Mouse (Mus musculus) mouse trophoblast stem cell (cell line): ENCODE data around the gene Ly6g6c.

Experiments used
- in situ Hi-C, 2 experiments: fragments of 300-500 bp; cut with MseI, MboI; formaldehyde crosslinking; loops; 2 replicates in 1 of 2; 3 replicates in 1 of 2; pipeline ENCODE4 v1.15.1; 2025

The Ly6g6c gene

DNA sequence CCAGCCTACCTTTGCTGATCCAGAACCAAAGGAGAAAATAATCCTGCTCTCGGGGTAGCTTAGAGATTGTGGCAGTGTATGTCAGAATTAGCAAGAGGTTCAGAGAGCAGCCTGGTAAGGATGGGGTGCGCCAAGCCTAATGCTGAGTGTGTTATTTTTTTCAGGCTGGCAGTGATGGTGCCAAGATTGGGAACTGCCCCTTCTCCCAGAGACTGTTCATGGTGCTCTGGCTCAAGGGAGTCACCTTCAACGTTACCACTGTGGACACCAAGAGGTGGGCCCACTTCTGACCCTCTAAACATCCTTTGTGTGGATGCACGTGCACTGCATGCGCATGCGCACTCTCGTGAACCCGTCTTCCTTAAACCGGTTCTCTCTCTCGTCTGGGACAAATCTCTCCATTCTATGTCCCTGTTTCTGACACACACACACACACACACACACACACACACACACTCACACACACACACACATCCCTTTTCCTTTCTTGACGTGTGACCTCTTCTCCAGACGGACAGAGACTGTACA, 12.9 kb upstream of the Ly6g6c start:
- in situ Hi-C loops = no loop called here

DNA sequence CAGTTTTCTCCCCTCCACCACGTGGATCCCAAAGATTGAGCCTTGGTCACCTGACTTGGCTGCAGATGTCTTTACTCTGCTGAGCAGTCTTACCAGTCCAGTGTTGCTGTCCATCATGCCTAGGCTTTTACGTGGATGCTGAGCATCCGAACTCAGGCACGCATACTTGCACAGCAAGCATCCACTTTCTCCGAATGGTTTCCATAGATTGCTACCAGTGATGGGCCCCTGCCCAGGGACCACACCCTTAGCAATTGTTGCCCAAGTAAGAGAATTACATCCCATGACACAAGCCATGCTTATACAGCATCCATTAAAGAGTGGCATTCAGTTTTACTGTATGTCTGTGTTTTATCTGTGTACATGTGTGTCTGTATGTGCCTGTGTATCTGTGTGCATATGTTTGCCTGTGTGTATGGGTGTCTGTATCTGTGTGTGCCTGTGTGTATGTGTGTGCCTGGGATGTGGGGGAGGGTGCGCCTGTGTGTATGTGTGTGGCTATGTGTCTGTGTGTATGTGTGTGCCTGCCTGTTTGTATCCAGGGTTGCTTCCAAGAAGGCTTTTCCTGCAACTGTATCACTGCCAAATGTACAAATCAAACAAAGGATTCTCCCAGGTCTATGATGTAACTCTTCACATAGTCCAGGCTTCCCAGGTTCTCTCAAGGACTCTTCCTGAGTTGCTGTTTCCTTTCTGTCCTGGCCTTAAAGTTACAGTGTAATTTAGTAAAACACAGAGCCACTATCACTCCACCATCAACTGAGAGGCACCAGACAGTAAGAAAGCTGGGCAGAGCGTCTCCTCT, 9.3 kb upstream of the Ly6g6c start:
- in situ Hi-C loops = no loop called here

DNA sequence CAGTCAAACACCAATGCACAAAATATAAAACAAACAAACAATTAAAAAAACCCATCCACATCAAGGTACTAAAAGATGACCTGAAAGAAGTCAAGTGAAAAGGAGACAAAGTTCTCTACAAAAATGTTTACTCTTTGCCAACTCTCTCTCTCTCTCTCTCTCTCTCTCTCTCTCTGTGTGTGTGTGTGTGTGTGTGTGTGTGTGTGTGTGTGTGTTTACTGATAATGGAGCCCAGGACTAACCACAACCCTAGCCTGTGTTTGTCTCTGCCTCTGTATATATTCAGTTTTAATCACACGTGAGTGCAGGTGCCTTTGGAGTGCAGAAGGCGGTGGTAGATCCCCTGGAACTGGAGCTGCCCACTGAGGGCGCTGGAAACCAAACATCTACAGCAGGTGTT, 8.1 kb upstream of the Ly6g6c start:
- in situ Hi-C loops = no loop called here

DNA sequence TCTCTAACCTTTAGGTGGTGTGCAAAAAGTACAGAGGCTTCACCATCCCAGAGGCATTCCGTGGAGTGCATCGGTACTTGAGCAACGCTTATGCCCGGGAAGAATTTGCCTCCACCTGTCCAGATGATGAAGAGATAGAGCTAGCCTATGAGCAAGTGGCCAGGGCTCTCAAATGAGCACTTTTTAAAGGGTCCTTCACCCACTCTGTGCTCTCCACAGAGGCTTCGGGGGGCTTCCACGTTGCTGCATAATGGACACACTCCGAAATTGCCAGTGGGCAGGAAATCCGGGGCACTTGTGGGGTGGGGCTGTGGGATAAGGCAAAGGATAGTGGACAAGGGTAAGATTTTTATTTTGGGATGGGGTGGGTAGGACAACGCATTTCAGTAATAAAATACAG, 6.9 kb upstream of the Ly6g6c start:
- in situ Hi-C loops = no loop called here

DNA sequence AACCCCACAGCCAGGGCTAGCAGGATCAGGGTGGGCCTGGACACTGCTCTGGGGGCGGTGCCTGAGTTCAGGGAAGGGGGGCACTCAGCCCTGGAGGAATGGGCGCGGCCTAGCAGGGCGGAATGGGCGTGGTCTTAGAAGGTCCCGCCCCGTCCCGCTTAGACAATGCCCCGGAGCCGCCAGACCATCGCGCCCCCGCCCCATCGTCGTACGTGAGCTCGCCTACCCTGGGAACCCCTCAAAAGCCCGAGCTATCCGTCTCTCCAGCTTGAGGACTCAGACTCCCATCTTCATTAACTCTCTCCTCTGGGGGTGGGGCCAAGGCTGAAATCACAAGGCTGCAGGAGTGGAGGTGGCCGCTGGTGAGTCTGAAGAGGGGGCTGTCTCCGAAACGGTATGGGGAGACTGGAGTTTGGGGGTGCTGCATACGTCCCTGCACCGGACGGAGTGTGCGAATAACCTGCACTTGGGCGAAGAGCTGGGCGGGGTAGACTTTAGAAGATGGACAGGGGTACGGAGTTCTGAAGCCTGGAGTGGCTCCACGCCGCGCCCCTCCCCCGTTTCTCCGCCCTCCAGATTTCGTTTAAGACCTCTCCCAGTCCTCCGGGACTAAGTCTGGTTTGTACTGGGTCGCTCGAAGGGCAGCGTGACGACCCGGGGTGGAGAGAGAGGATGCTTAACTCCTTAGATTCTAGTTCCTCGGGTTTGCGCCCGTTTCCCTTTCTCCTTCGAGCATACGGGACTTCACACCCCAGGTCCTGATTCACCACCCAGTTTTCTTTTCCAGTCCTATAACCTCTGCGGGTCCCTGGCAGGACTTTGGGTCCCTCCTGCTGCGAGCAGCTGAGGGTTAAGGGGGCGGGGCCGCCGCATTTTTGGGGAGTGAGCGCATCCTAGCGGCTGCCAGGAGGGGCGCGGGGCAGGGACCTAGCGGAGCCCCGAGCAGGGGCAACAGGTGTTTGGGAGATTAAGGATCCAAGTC, 6.0 kb upstream of the Ly6g6c start, which contains the start of gene Ddah2:
Ddah2 (plus strand) TSS at position 125 of the 982 bp plus-strand sequence.
- in situ Hi-C loops = no loop called here

DNA sequence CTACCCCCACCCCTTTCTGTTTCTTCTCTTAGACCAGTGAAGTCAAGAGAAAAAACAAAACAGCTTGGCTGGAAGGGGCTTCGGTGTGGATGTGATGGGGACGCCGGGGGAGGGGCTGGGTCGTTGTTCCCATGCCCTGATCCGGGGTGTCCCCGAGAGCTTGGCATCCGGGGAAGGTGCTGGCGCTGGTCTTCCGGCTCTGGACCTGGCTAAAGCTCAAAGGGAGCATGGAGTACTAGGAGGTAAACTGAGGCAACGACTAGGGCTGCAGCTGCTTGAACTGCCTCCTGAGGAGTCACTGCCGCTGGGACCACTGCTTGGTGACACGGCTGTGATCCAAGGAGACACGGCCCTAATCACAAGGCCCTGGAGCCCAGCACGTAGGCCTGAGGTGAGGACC, 5.1 kb upstream of the Ly6g6c start:
- in situ Hi-C loops = no loop called here

DNA sequence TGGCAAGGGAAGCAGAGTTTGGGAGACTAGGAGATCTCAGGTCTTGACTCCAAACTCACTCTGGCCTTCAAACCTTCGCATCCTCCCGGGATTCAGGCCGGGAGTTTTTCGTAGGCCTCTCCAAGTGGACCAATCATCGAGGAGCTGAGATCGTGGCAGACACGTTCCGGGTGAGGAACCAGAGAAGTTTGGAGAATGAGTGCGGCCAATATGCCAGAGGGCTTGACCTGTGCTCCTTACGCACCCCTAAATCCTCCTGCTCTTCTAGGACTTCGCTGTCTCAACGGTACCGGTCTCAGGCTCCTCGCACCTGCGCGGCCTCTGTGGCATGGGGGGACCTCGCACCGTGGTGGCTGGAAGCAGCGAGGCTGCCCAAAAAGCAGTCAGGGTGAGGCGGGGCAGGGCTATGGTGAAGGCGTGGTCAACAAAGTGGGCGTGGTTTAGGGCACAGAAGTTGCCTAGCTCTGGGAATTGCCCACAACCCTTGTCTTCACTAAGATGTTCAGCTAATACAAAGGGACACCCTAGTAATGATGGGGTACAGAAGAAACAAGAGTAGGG, 4.4 kb upstream of the Ly6g6c start:
- in situ Hi-C loops = no loop called here

DNA sequence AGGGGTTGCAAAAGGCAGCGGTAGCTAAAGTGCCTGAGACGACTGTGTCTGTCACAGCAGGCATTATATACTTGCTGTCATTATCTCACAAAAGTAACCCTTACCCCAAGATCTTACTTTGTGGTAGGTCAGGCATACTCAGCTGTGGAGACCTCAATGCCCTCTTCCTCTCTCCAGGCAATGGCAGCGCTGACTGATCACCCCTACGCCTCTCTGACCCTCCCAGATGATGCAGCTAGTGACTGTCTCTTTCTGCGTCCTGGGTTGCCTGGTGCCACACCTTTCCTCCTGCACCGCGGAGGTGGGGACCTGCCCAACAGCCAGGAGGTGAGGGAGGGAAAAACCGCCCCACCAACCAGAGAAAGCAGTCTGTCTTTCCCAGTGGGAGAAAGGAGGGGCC, 3.9 kb upstream of the Ly6g6c start:
- in situ Hi-C loops = no loop called here

DNA sequence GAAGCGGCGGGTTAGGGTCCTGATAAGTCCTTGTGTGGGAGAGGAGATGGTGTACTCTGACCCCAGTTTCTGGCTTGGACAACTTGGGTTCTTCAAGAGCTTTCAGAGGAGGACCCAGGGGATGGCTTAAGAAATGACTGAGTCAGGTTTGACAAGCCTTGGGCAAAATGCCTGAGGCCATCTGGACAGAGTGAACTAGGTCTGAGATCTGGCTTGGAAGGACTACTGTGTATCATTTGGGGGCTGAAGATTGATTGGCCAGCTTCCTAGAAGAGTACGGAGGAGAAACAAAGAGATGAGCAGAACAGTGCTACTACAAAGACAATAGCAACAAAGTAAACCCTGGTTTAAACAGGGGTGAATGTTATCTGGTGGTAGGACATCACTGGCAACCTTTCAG, 1.7 kb upstream of the Ly6g6c start:
- in situ Hi-C loops = no loop called here

DNA sequence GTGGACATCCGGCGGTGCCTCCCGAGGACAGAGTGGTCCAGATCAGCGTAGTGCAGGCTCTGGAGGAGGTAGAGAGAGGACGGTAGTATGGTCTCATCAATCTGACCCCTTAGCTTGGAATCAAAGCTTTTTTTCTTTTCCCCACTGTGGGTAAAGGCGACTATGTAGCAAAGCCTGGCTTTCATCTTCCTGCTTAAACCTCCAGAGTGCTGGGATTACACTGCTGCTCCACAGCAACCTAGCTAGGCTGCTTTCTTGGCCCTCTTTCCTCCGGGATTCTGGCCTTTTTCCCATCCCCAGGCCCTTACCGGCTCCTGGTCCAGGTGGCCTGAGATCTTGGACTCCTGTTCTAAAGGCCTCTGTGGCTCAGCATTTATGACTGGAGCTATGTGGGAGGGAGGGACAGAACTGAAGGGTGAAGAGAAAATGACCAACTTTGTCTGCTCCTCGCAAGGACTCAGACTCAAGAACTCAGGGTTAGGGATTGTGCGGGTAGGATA, 760 bp upstream of the Ly6g6c start:
- in situ Hi-C loops = no loop called here

DNA sequence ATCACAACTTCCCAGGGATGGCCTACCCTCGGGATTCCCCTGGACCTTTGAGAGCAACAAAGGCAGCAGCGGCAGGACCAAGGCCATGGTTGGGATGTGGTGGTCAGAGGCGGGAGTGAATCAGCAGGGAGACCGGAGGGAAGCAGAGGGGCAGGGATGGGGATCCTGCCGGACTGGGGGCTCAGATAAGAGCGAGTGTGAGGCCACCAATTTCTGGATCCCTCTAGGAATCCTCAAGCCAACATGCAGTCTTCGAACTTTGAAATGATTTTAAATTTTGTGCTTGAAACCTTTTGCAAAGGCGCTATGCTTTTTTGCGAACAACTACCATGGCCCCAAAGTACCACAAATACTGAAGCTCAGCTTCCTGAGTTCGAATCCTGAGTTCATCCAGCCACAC, 896 bp downstream of the Ly6g6c start, which contains the start of gene Mpig6b:
Mpig6b (minus strand) TSS at position 101 of the 400 bp plus-strand sequence.
- in situ Hi-C loops = no loop called here

DNA sequence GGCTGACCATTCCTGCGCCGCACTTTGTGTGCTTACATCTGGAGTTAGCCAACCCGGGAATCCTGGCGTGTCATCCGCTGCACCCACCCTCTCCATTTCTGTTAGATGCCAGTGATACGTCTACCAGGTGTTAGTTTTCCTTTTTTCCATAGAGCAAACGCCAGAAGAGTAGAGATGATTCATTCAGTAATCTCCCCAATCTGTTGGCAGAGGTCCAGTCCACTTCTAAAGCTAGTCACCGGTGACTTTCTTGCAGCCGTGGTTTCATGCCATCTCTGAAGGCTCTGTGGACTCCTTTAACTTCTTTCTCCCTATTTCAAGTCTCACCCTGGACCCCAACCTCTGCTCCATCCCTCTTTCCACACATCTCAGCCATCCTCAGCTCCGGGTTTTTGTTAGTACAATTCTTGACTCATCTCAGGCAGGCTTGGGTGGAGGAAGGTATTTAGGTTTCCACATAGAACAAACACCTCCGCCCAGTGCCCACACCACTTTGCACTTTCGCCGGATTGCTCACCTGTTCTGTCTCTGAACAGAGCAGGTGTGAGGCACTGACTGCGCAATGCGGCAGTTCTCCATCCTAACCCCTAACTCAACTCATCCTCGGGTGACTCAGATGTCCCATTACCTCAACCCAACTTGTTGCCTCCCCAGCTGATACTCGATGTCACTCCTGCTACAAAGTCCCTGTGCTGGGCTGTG, 3.2 kb downstream of the Ly6g6c start:
- in situ Hi-C loops = no loop called here

DNA sequence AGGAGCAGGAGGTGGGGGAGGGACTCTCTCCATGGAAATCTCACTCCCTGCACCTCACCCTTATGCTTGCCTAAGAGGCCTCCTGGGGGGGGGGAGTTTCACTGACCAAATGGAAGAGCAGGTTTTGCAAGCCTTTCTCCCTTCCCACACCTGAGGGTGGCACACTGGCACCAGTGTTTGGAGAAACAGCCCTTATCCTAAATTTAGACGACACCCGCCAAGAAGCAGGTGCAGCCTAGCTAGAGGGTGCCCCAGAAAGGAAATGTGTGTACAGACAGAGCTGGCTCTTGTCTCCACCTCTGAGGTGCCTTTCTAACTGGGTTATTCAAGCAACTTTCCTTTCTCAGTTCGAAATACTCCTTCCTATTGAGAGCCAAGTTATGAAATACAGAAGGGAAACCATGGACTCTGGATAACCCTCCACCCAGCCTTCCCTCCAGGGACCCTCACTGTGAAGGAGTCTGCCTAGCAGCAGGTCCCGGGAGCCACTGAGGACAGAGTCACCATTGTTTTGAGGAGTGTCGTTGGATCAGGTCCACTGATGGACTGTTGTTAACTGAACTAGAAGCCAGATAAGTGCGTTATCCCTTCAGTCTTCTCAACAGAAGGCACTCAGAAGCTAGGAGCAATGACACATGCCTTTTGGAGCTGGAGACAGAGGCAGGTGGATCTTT, 5.5 kb downstream of the Ly6g6c start:
- in situ Hi-C loops = no loop called here

DNA sequence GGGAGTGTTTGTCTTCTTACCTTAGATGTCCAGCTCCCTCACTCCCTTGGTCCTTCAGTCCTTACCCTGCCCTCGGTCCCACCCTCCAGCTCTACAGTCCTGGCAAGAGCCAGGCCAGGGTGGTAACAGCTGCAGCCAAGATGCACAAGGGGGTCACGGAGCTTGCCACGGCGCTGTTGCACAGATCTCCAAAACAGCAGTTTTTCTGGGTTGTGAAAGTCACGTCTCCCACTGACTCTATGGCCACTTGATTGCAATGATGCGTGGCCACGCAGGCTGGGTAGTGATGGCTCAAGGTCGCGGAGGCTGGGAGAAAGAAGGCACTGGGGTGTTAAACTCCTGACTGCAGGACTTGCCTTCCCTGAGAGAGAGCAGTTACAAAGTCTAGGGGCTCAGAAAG, 6.3 kb downstream of the Ly6g6c start:
- in situ Hi-C loops = no loop called here

DNA sequence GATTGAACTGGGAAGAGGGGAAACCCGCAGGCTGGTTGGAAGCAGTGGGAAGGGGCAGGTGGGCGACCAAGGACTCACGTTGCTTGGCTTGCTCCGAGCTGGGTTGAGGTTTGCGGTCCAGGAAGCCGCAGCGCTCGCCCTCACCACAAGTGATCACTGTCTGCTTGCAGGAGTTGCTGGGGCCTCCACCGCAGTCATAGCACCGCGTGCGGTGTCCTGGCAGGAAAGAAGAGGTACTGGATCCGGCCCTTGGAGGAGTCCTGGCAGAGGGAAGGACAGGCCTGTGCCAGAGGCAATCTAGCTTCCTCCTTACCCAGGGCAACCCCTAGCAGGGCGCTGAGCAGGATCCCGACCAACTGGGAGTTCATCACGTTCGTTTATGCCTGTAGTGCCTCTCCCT, 8.9 kb downstream of the Ly6g6c start:
- in situ Hi-C loops = no loop called here

DNA sequence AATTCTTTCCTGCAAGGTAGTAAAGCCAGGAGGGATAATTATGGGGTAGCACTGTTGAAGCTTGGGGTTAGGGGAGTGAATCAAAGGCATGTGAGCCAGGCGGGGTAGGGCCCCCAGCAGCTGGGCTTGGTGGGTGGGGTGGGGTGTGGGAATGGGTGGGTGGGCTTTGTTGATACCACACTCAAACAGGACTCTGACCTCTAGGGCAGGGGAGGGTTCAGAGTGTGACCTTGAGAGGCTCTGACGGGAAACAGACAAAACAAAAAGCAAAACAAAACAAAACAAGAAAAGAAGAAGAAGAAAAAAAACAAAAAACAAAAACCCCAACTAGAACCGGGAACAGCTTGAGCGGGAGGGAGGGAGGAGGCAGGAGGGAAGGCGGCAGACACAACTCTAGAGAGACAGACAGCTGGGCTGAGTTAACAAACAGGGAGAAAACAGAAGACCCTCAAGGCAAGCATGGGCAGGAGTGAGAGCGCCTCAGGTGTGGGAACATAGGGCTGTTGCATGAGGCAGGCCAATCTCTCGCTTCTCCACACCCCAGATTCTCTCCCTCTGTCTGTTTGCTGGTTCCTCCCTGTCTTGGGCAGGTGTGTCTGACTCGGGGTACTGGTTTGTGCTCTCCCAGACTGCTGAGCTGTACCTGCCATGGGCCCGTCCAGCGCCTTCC, 11.5 kb downstream of the Ly6g6c start, which contains the start of gene Ly6g6e:
Ly6g6e (plus strand) TSS at position 396 of the 670 bp plus-strand sequence.
- in situ Hi-C loops = no loop called here

DNA sequence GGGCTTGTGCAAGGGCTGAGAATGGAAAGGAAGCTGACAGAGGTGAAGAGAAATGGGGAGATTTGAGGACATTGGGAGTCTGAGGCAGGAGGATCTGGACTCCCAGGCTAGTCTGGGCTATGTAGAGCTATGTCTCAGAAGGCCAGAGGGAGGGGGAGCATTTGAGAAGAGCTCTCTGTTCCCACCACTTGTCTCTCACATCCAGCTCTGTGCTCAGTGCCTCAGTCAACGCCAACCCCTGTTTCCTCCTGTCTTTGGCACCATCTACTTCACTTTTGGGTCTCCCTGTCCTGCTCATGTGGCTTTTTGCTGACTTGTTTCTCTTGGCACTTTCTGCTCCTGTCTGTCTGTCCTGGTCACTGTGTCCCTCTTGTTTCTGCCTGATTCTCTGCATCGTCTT, 12.1 kb downstream of the Ly6g6c start:
- in situ Hi-C loops = no loop called here

DNA sequence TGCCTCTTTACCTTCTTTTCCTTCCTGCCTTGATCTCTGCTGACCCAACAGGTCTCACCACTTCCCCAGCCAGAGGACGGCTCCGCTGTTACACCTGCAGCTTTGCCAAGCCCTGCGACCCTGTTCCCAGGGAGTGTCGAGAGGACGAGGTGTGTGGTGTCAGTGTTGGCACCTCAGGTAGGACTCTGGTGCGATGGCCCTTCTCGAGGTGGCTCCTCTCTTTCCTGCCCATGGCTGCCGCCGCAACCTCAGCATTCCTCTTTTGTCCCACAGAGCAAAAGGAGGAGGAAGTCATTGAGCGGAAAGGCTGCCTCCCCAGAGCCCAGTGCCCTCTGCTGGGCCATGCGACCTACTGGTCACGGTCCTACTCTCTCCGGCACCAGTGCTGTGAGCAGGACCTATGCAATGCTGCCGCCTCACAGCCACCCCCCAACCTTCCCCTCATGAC, 12.6 kb downstream of the Ly6g6c start, which contains the start of gene Ly6g6d:
Ly6g6d (minus strand) TSS at position 280 of the 448 bp plus-strand sequence.
- in situ Hi-C loops = no loop called here

DNA sequence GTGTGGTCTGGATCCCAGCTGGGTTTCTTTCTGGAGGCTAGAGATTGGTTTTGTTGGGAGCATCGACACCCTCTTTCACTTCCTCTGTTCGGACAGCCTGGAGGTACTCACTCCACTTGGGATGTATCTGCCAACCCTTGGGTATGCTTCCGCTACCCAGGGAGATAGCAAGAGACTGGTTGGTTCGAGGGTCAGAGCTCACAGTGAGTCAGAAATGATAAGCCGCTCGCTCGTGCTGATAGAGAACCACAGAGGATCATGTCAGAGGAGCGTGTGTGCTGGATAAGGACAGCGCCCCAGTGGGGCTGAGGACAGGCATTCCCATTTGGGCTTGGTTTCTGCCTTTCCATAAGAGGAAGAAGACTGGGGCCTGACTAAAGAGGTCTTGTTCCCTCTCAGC, 14.6 kb downstream of the Ly6g6c start:
- in situ Hi-C loops = no loop called here

DNA sequence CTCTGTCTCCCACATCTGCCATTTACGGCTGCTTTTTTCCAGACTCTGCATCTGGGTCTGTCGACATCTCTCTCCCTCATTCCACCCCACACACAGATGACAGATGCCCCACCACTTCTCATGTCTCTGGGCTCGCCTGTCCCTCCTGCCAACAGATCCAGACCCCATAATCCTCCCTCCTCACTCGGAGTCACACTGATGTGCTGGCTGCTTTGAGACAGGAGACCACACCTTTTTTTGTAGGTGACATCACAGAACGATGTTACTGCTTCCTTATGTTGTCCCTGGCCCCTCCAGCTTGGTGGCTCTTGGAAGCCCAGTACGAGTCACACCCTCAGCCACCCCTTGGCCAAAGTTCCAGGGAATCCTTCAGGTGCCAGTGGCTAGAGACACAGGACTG, 15.1 kb downstream of the Ly6g6c start:
- in situ Hi-C loops = no loop called here
